Mouse (Mus musculus): ENCODE data around the gene Cdk14. TPM values are rescaled to one million over a fixed set of nuclear protein-coding genes. Genes with fewer than 3 reads are reported as not detected.

The Cdk14 gene
- polyA plus RNA-seq, 1 experiment from 2014 or later, result 29.9 TPM

DNA sequence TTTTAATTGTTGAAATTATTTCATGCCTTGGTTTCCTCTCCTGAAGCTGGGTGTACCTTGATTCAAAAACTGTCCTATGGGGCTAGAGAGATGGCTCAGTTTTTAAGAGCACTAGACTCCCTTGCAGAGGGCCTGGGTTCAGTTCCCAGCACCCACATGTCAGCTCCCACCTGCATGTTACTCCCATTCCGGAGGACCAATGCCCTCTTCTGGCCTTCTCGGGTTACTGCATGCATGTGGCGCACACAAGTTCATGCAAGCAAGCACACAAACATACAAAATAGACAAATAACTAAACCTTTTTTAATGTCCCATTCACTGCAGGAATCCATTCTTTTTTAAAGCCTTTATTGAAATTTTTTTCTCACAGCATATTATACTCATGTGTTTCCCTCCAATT lies 58.4 kb downstream of the Cdk14 start:
- Histone ChIP-seq H3K27ac (replicated peaks; ENCODE audit: low read depth, low read length) (no peak overlapping the region), H3K27me3 (ENCODE audit: control insufficient read depth, insufficient read depth, low read length) (no peaks in the 10 kb centered on the region), H3K36me3 (replicated peaks; ENCODE audit: control insufficient read depth, insufficient read depth, low read depth, low read length) (no peaks in the 10 kb centered on the region; the same call in 1 of the 2 replicates), H3K9ac (replicated peaks; ENCODE audit: low read length) (no peak overlapping the region), H3K4me3 (ENCODE audit: low read depth, low read length) (no peak overlapping the region), H3K4me1 (ENCODE audit: control insufficient read depth, insufficient read depth, low read length) (no peaks in the 10 kb centered on the region; the same call in 1 of the 2 replicates), H3K9me3 (replicated peaks; ENCODE audit: control insufficient read depth, low read length) (no peaks in the 10 kb centered on the region), H3K4me2 (ENCODE audit: low read depth, low read length) (no peak overlapping the region)
- no peak for DNase-seq (ENCODE audit: low spot score)
- no peak for ATAC-seq (replicated peaks; ENCODE audit: insufficient number of reproducible peaks, low FRiP score, low TSS enrichment, low read depth)
- WGBS, result 99% methylated on average over 3 of the region's 3 CpGs

DNA sequence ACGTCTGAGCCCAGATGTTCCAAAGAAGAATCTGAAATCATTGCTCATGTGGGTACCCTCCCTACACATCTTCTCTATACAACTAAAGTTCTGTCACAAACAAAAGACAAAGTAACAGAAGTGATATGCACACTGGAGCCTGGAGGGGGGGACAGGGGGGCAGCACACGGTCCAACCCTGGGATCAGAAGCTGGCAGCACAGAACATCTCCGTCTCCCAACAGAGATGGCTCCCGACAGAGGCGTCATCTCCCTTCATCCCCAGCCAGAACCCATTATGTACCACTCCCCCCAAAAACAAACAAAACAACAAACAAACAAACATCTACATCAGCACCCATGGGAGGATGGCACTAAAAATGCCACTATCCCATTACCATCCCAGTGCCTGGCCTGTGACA lies 59.8 kb downstream of the Cdk14 start:
- no peak overlapping the region for H3K4me3 ChIP-seq (ENCODE audit: low read depth, low read length)
- DNase-seq (ENCODE audit: low spot score), result no peak
- H3K27ac ChIP-seq (replicated peaks; ENCODE audit: low read depth, low read length), result no peak overlapping the region
- ATAC-seq (replicated peaks; ENCODE audit: insufficient number of reproducible peaks, low FRiP score, low TSS enrichment, low read depth), result no peak
- no peaks in the 10 kb centered on the region; the same call in 1 of the 2 replicates for H3K4me1 ChIP-seq (ENCODE audit: control insufficient read depth, insufficient read depth, low read length)
- 79% methylated on average over 5 of the region's 5 CpGs for WGBS
- H3K4me2 ChIP-seq (ENCODE audit: low read depth, low read length), result no peak overlapping the region
- H3K9me3 ChIP-seq (replicated peaks; ENCODE audit: control insufficient read depth, low read length), result no peaks in the 10 kb centered on the region
- H3K36me3 ChIP-seq (replicated peaks; ENCODE audit: control insufficient read depth, insufficient read depth, low read depth, low read length), result no peaks in the 10 kb centered on the region; the same call in 1 of the 2 replicates
- no peak overlapping the region for H3K9ac ChIP-seq (replicated peaks; ENCODE audit: low read length)
- no peaks in the 10 kb centered on the region for H3K27me3 ChIP-seq (ENCODE audit: control insufficient read depth, insufficient read depth, low read length)

DNA sequence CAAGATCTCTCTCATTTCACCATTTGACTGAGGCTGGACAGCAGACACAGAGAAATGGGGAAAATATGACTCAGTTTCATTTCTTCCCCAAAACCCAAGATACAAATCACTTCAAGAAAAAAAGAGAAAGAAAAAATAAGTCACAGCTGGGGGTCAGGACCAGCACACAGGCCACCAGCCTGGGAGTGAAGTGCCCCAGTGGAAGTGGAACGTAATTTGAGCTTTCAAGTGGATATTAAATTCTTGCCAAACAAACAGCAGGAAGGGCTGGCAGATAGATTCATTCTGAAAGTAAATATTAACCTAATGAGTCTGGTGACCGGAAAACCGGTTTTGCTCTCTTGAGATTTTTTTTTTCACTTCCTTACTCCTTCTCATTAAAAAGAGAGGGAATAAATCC lies 60.2 kb downstream of the Cdk14 start:
- 56% methylated on average over 3 of the region's 3 CpGs for WGBS
- ATAC-seq (replicated peaks; ENCODE audit: insufficient number of reproducible peaks, low FRiP score, low TSS enrichment, low read depth), result no peak

DNA sequence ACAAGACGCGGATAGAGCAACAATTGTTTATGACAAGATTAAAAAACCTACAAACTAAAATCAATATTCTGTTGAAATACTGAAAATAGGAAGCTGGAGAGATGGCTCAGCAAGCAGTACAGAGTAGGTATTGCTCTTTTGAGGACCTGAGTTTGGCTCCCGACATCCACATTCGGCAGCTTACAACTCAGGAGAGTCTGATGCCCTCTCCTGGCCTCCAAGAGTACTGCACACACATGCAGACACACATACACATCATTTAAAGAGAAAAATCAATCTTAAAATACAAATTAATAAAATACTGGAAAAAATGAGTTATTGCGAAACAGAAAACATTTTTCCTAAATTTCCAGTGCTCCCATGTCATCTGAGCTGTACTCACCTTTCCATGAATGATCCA lies 60.7 kb downstream of the Cdk14 start:
- Histone ChIP-seq H3K4me3 (ENCODE audit: low read depth, low read length) (no peak overlapping the region), H3K36me3 (replicated peaks; ENCODE audit: control insufficient read depth, insufficient read depth, low read depth, low read length) (no peaks in the 10 kb centered on the region; the same call in 1 of the 2 replicates), H3K9me3 (replicated peaks; ENCODE audit: control insufficient read depth, low read length) (no peaks in the 10 kb centered on the region), H3K27ac (replicated peaks; ENCODE audit: low read depth, low read length) (no peak overlapping the region), H3K9ac (replicated peaks; ENCODE audit: low read length) (no peak overlapping the region), H3K4me2 (ENCODE audit: low read depth, low read length) (no peak overlapping the region), H3K4me1 (ENCODE audit: control insufficient read depth, insufficient read depth, low read length) (no peaks in the 10 kb centered on the region), H3K27me3 (ENCODE audit: control insufficient read depth, insufficient read depth, low read length) (no peaks in the 10 kb centered on the region)
- WGBS, result 94% methylated on average over 5 of the region's 5 CpGs
- DNase-seq (ENCODE audit: low spot score), result no peak
- ATAC-seq (replicated peaks; ENCODE audit: insufficient number of reproducible peaks, low FRiP score, low TSS enrichment, low read depth), result no peak

More for the DNA sequence above, 60.2 kb downstream of the Cdk14 start:
- H3K36me3 ChIP-seq (replicated peaks; ENCODE audit: control insufficient read depth, insufficient read depth, low read depth, low read length), result no peaks in the 10 kb centered on the region; the same call in 1 of the 2 replicates
- H3K27me3 ChIP-seq (ENCODE audit: control insufficient read depth, insufficient read depth, low read length), result no peaks in the 10 kb centered on the region
- no peaks in the 10 kb centered on the region for H3K9me3 ChIP-seq (replicated peaks; ENCODE audit: control insufficient read depth, low read length)
- DNase-seq (ENCODE audit: low spot score), result no peak
- no peaks in the 10 kb centered on the region for H3K4me1 ChIP-seq (ENCODE audit: control insufficient read depth, insufficient read depth, low read length)
- H3K4me2 ChIP-seq (ENCODE audit: low read depth, low read length), result no peak overlapping the region
- no peak overlapping the region for H3K27ac ChIP-seq (replicated peaks; ENCODE audit: low read depth, low read length)
- no peak overlapping the region for H3K9ac ChIP-seq (replicated peaks; ENCODE audit: low read length)
- H3K4me3 ChIP-seq (ENCODE audit: low read depth, low read length), result no peak overlapping the region

DNA sequence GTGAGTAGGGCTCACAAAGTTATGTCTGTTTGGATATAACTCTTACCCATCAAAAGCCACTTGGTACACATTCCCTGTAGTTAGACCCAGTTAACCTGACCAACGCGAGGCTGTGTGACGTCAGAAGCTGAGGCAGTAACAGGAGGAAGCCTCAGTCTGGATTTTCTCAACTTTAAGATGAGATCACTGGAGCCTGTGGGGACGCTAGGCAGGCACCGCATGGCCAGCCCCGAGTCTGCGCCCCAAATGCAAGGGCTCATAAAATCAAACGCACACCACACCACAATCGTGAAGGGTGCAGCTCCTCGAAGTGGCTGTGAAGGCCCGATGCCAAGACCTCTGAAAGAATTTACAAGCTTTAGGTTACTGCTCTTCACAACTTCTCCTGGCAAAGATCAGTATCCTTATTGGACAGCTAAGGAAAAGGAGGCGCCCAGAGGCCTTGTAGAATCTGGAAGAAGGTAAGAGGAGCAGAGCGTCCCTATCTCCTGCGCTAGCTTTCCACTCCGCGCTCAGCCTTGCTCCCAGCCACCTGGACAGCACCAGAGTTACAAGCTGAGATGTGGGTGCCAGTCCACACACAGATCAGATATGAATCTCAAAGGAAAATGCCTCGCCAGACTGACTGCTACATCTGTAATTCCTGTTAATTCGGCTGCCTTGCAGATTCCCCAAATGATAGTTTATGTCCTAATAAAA lies 61.9 kb downstream of the Cdk14 start:
- Histone ChIP-seq H3K36me3 (replicated peaks; ENCODE audit: control insufficient read depth, insufficient read depth, low read depth, low read length) (no peaks in the 10 kb centered on the region; the same call in 1 of the 2 replicates), H3K9ac (replicated peaks; ENCODE audit: low read length) (no peak overlapping the region), H3K4me3 (ENCODE audit: low read depth, low read length) (no peak overlapping the region), H3K4me2 (ENCODE audit: low read depth, low read length) (no peak overlapping the region), H3K4me1 (ENCODE audit: control insufficient read depth, insufficient read depth, low read length) (no peaks in the 10 kb centered on the region), H3K9me3 (replicated peaks; ENCODE audit: control insufficient read depth, low read length) (no peaks in the 10 kb centered on the region), H3K27ac (replicated peaks; ENCODE audit: low read depth, low read length) (no peak overlapping the region), H3K27me3 (ENCODE audit: control insufficient read depth, insufficient read depth, low read length) (no peaks in the 10 kb centered on the region)
- DNase-seq (ENCODE audit: low spot score) (no peak), ATAC-seq (replicated peaks; ENCODE audit: insufficient number of reproducible peaks, low FRiP score, low TSS enrichment, low read depth) (no peak)
- 89% methylated on average over 18 of the region's 18 CpGs for WGBS

DNA sequence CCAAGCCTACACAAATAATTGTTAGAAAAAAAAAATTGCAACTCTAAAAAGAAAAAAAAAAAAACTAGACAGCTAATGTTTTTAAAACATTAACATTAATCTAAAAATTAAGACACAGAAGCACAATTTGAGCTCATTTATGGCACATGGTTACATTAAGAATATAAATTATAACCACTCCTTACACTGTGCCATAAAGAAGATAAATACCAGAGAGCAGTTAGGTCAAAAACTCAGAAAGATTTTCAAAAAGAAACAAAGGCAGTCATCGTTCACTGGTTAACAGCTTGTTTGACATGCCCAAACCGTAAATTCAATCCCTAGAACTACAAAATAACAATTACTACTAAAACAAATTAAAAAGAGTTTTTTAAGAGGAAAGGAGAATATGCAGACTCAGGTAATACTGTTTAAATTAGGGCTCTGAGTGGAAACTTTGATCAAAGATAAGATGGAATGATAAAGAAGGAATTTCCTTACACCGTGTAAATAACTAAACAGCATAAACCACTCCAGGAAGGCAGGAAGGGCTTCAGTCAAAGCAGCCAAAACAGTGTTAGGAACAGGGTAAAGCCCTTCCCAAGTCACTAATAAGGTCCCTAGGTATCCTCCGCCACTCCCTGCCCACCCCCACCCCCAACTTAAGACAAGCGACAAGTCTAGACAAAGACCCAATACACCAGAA lies 65.3 kb downstream of the Cdk14 start:
- H3K27me3 ChIP-seq (ENCODE audit: control insufficient read depth, insufficient read depth, low read length), result no peaks in the 10 kb centered on the region
- WGBS, result 25% methylated on average over 5 of the region's 5 CpGs
- ATAC-seq (replicated peaks; ENCODE audit: insufficient number of reproducible peaks, low FRiP score, low TSS enrichment, low read depth), result no peak
- H3K4me1 ChIP-seq (ENCODE audit: control insufficient read depth, insufficient read depth, low read length), result no peaks in the 10 kb centered on the region
- DNase-seq (ENCODE audit: low spot score), result no peak
- H3K4me3 ChIP-seq (ENCODE audit: low read depth, low read length), result no peak overlapping the region
- no peaks in the 10 kb centered on the region for H3K9me3 ChIP-seq (replicated peaks; ENCODE audit: control insufficient read depth, low read length)
- H3K36me3 ChIP-seq (replicated peaks; ENCODE audit: control insufficient read depth, insufficient read depth, low read depth, low read length), result no peaks in the 10 kb centered on the region
- H3K27ac ChIP-seq (replicated peaks; ENCODE audit: low read depth, low read length), result no peak overlapping the region
- no peak overlapping the region for H3K4me2 ChIP-seq (ENCODE audit: low read depth, low read length)
- no peak overlapping the region for H3K9ac ChIP-seq (replicated peaks; ENCODE audit: low read length)

DNA sequence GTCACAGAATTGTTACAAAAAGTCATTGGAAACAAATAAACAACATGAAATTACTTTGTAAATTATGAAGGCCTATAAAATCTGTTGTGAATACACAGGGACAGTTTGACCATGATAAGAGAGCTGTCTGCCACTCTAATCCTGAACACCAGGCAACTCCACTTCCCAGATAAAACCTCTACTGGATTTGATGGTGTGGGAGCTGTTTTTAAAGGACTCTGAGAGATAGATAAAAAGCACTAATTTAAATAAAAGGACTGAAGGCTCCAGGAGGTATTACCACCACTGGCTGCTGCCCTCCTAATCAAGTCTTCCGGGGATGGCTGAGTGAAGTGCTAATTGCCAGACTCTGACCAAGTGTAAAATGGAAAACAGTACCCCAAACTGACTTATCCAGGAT lies 66.2 kb downstream of the Cdk14 start:
- 20% methylated on average over 1 of the region's 1 CpGs for WGBS
- Histone ChIP-seq H3K4me1 (ENCODE audit: control insufficient read depth, insufficient read depth, low read length) (no peaks in the 10 kb centered on the region), H3K27ac (replicated peaks; ENCODE audit: low read depth, low read length) (no peak overlapping the region), H3K27me3 (ENCODE audit: control insufficient read depth, insufficient read depth, low read length) (no peaks in the 10 kb centered on the region), H3K4me2 (ENCODE audit: low read depth, low read length) (no peak overlapping the region), H3K9ac (replicated peaks; ENCODE audit: low read length) (no peak overlapping the region), H3K9me3 (replicated peaks; ENCODE audit: control insufficient read depth, low read length) (no peaks in the 10 kb centered on the region), H3K4me3 (ENCODE audit: low read depth, low read length) (no peak overlapping the region), H3K36me3 (replicated peaks; ENCODE audit: control insufficient read depth, insufficient read depth, low read depth, low read length) (no peaks in the 10 kb centered on the region)
- no peak for DNase-seq (ENCODE audit: low spot score)
- ATAC-seq (replicated peaks; ENCODE audit: insufficient number of reproducible peaks, low FRiP score, low TSS enrichment, low read depth), result no peak

DNA sequence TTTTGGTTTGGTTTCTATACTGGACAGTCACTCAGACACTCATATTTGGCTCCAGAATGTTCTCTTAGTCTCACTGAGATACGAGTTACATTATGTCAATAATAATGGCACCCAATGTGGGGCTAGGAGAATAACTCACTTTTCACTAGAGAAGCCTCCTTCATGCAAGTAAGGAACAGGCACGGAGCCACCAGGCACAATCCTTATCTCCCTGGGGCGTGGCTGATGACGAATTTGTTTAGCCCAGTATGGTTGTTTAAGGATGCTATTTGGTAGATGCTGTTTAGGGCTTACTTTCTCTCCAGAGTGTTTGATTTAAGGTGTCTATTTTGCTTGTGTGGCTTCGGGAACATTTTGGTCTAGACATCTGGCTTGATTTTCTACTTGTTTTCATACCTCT lies 75.5 kb downstream of the Cdk14 start:
- no peak overlapping the region for H3K9ac ChIP-seq (replicated peaks; ENCODE audit: low read length)
- ATAC-seq (replicated peaks; ENCODE audit: insufficient number of reproducible peaks, low FRiP score, low TSS enrichment, low read depth), result no peak
- no peak overlapping the region for H3K4me3 ChIP-seq (ENCODE audit: low read depth, low read length)
- H3K27ac ChIP-seq (replicated peaks; ENCODE audit: low read depth, low read length), result no peak overlapping the region
- H3K4me1 ChIP-seq (ENCODE audit: control insufficient read depth, insufficient read depth, low read length), result peaks cover 6% of the 10 kb centered on the region
- no peak overlapping the region for H3K4me2 ChIP-seq (ENCODE audit: low read depth, low read length)
- H3K27me3 ChIP-seq (ENCODE audit: control insufficient read depth, insufficient read depth, low read length), result no peaks in the 10 kb centered on the region
- no peak for DNase-seq (ENCODE audit: low spot score)
- no peaks in the 10 kb centered on the region for H3K36me3 ChIP-seq (replicated peaks; ENCODE audit: control insufficient read depth, insufficient read depth, low read depth, low read length)
- 80% methylated on average over 5 of the region's 5 CpGs for WGBS
- no peaks in the 10 kb centered on the region for H3K9me3 ChIP-seq (replicated peaks; ENCODE audit: control insufficient read depth, low read length)

Data from embryonic facial prominence, embryonic 11.5 days (tissue).